Mouse (Mus musculus) lung, postnatal 0 days (tissue): Measurements from ENCODE around the gene Gm20388.

Experiments used
- CTCF ChIP-seq: IDR thresholded peaks from 2 replicates; pipeline ENCODE4 v1.5.1; 2016; ENCODE audit warnings: antibody characterized with exemption, mild to moderate bottlenecking
- EP300 ChIP-seq: IDR thresholded peaks from 2 replicates; pipeline ENCODE4 v1.6.1; 2016; ENCODE audit warnings: antibody characterized with exemption, mild to moderate bottlenecking, control low read depth

DNA sequence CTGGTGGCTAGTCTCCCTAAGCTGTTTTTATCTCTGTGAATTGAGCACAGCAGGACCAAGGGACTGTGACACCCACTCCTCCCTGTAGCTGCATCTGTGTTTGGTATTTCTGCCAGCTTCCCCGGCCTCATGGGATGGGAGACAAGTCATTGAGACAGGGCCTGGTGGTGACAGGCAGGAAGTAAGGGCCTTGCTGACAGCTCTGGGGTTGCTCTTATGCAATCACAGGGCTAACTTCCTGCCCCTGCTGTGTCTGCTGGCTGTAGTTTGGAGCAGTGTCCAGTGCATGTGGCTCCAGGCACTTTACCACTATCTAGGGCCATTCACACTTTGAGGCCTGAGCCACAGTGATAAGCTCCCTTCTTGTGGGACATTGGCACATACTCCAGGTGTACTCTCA, 130.2 kb downstream of the Gm20388 start:
- peak; percentile 13; the same call in 1 of the 2 replicates for TF ChIP-seq CTCF
- TF ChIP-seq EP300: no peak
